Mouse (Mus musculus): ENCODE measurements around the gene Supt5. TPM values are rescaled to one million over a fixed set of nuclear protein-coding genes. Genes with fewer than 3 reads are reported as not detected.
A peak's percentile ranks its signal among the peaks of the same experiment; 100 is the strongest.

Supt5 gene
- polyA plus RNA-seq, 1 experiment from 2014 or later: 31.5 TPM

DNA sequence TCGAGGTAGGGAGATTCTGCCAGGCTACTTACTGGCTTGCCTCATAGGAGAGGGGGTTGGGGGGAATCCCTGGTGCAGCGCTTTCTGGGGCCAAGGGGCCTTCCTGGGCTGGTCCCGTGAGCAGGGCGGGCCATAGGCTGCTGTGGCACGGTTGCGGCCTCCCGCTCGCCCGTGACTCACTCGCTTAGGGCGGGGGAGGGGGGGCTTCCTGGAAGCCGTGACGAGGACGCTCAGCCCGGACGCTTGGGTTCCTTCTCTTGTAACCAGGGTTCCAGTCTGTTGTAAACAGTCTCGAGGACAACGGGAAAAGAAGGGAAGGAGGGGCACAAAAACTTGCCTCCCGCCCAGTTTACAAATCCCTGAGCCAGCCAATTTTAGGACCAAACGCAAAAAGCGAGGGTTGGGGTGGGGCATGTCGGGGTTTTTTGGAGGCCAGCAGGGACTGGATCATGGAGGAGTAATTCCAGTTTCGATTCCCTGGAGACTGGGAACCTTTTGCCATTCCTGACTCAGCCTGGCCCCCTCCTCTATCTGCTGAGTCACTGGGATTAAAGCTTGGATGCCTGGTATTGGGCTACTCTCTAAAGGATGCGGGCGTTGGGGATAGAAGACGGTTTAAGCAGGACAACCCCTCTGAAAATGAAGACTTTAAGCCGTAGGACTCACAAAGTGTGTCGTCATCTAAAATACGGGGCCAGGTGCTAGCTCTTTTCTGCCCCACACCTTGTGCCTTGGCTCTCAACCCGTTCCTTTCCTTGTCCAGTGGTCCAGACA lies 42.7 kb upstream of the Supt5 start:
- Histone ChIP-seq H3K4me2 (replicated peaks; ENCODE audit: low read depth) (peak overlapping the region; percentile 81), H3K4me1 (replicated peaks; ENCODE audit: control insufficient read depth, insufficient read depth) (peaks cover 14% of the 10 kb centered on the region; the same call in 1 of the 2 replicates), H3K4me3 (ENCODE audit: low read depth, low read length) (peak overlapping the region; percentile 39), H3K27ac (replicated peaks) (peak overlapping the region; percentile 100), H3K27me3 (ENCODE audit: control insufficient read depth, insufficient read depth, low read length) (no peaks in the 10 kb centered on the region), H3K36me3 (ENCODE audit: control insufficient read depth, insufficient read depth, low read length) (peaks cover 7% of the 10 kb centered on the region; the same call in 1 of the 2 replicates), H3K9ac (ENCODE audit: low read length) (peak overlapping the region; percentile 78), H3K9me3 (ENCODE audit: control insufficient read depth, low read length) (no peaks in the 10 kb centered on the region)
- WGBS: under 1% methylated on average over 30 of the region's 30 CpGs
- ATAC-seq (ENCODE audit: low FRiP score, low TSS enrichment) (peak; percentile 71), DNase-seq (ENCODE audit: low spot score) (peak; percentile 97)
- TF ChIP-seq EP300 (optimal IDR thresholded peaks at IDR 0.05) (peak; percentile 52), CTCF (IDR thresholded peaks at IDR 0.05; ENCODE audit: low read depth) (no peak)

DNA sequence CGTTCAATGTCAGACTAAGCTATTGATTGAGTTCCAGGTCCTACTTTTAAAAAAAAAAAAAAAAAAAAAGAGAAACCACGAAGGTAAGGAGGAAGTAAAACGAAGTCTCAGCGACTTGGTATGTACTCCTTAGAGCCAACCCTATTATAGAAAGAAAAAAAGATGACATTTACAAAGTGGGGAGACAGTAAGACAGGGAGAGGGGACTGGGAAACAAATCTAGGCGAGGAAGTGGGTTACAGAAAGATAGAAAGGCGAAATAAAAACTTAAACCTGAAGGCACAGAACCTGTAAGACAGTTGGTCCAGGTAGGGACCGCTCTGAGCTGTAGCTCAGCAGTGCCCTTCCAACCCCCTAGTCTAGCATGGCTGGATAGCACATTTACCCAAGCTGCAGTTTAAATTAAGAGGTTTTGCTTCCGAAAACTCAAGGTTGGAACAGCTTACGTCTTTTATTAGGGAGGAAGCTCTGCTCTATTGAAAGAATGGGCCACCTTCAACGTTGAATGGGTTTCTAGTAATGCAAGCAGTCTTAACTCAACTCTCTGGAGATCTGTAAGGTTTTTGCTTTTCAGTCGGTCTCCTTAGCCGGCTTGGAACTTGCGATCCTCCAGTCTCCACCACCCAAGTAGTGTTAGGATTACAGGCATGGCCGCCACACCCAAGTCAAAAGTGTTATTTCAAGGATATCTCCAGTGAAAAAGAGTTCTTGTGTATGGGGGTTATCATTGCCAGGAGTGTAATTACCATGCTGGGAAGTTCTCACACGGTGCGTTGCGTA lies 41.9 kb upstream of the Supt5 start, which contains the start of gene Zfp36:
TSS of gene Zfp36 (minus strand) at position 17 of the 780 bp plus-strand sequence.
- Histone ChIP-seq H3K9ac (ENCODE audit: low read length) (peak within 1 kb of the TSS; percentile 98), H3K4me2 (replicated peaks; ENCODE audit: low read depth) (peak within 1 kb of the TSS; percentile 95), H3K36me3 (ENCODE audit: control insufficient read depth, insufficient read depth, low read length) (peaks cover 7% of the 10 kb centered on the region; the same call in 1 of the 2 replicates), H3K27me3 (ENCODE audit: control insufficient read depth, insufficient read depth, low read length) (no peaks in the 10 kb centered on the region), H3K4me3 (ENCODE audit: low read depth, low read length) (peak within 1 kb of the TSS; percentile 88), H3K27ac (replicated peaks) (peak within 1 kb of the TSS; percentile 100), H3K4me1 (replicated peaks; ENCODE audit: control insufficient read depth, insufficient read depth) (peaks cover 14% of the 10 kb centered on the region; the same call in 1 of the 2 replicates), H3K9me3 (ENCODE audit: control insufficient read depth, low read length) (no peaks in the 10 kb centered on the region)
- TF ChIP-seq CTCF (IDR thresholded peaks at IDR 0.05; ENCODE audit: low read depth) (no peak), EP300 (optimal IDR thresholded peaks at IDR 0.05) (no peak)
- DNase-seq (ENCODE audit: low spot score) (no peak), ATAC-seq (ENCODE audit: low FRiP score, low TSS enrichment) (no peak)
- 25% methylated on average over 17 of the region's 17 CpGs for WGBS

DNA sequence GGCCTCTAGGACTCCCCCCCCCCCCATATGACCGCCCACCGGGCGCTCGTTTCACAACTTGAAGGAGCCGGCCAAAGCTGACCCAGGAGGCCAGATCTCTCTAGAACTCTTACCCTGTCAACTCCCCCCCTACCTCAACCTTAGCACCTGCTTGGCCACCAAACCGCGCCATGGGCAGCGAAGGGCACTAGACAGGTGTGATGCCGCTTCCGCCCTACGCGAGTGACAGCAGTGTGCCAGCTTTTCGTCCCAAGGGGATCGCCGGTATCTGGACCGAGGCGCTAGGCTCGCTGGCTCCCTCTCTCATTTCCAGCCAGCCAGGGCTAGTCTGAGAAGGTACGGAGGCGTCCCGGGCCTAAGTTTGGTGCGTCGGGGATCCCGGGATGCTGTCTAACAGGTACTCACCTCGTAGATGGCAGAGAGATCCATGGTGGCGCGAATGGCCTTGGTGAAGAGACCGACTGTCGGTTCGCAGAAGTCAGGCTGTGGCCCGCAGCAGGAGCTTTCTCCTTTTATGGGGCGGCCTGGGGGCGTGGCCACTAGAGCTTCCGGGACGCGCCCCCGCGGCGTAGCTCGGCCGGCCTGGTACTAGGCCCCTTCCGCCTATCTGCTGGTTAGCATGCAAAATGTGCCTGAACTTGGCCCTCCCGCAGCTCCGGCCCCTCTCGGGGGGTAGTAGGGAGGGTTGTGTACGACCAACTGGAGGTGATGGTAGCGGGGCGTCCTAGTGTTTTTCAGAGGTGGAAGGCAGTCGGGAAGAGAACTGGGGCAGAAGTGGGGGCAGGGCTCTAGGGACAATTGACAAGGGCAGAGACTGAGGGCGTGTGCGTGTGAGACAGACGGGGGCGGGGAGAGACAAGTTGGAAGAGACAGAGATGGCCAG lies 40.5 kb upstream of the Supt5 start:
- Histone ChIP-seq H3K36me3 (ENCODE audit: control insufficient read depth, insufficient read depth, low read length) (peaks cover 7% of the 10 kb centered on the region; the same call in 1 of the 2 replicates), H3K4me1 (replicated peaks; ENCODE audit: control insufficient read depth, insufficient read depth) (peaks cover 14% of the 10 kb centered on the region; the same call in 1 of the 2 replicates), H3K4me2 (replicated peaks; ENCODE audit: low read depth) (peak overlapping the region; percentile 95), H3K27me3 (ENCODE audit: control insufficient read depth, insufficient read depth, low read length) (no peaks in the 10 kb centered on the region), H3K4me3 (ENCODE audit: low read depth, low read length) (peak overlapping the region; percentile 88), H3K9me3 (ENCODE audit: control insufficient read depth, low read length) (no peaks in the 10 kb centered on the region), H3K9ac (ENCODE audit: low read length) (peak overlapping the region; percentile 98), H3K27ac (replicated peaks) (peak overlapping the region; percentile 100)
- TF ChIP-seq EP300 (optimal IDR thresholded peaks at IDR 0.05): peak; percentile 80
- TF ChIP-seq CTCF (IDR thresholded peaks at IDR 0.05; ENCODE audit: low read depth): no peak; the same call in 1 of the 2 replicates
- WGBS: 1% methylated on average over 52 of the region's 53 CpGs
- DNase-seq (ENCODE audit: low spot score) (peak; percentile 96), ATAC-seq (ENCODE audit: low FRiP score, low TSS enrichment) (peak; percentile 41)

GRCm38 (mm10) chr7:28378066-28378690 lies 39.6 kb upstream of the Supt5 start:
- H3K27ac ChIP-seq (replicated peaks): peak overlapping the region; percentile 100
- no peaks in the 10 kb centered on the region for H3K9me3 ChIP-seq (ENCODE audit: control insufficient read depth, low read length)
- TF ChIP-seq EP300 (optimal IDR thresholded peaks at IDR 0.05) (no peak), CTCF (IDR thresholded peaks at IDR 0.05; ENCODE audit: low read depth) (0 out of 2 replicates have a peak, but pooled peaks have one; percentile 0)
- H3K27me3 ChIP-seq (ENCODE audit: control insufficient read depth, insufficient read depth, low read length): no peaks in the 10 kb centered on the region
- peaks cover 11% of the 10 kb centered on the region; the same call in 1 of the 2 replicates for H3K4me1 ChIP-seq (replicated peaks; ENCODE audit: control insufficient read depth, insufficient read depth)
- peak overlapping the region; percentile 88 for H3K4me3 ChIP-seq (ENCODE audit: low read depth, low read length)
- H3K9ac ChIP-seq (ENCODE audit: low read length): peak overlapping the region; percentile 98
- ATAC-seq (ENCODE audit: low FRiP score, low TSS enrichment) (no peak; the same call in 1 of the 2 replicates), DNase-seq (ENCODE audit: low spot score) (peak; percentile 91)
- peaks cover 7% of the 10 kb centered on the region; the same call in 1 of the 2 replicates for H3K36me3 ChIP-seq (ENCODE audit: control insufficient read depth, insufficient read depth, low read length)
- peak overlapping the region; percentile 95 for H3K4me2 ChIP-seq (replicated peaks; ENCODE audit: low read depth)
- WGBS: 7% methylated on average over 32 of the region's 32 CpGs

Data from stomach, postnatal 0 days (tissue).